Mouse (Mus musculus) ES-Bruce4 (cell line): ENCODE results near the gene Mapre1.

Source experiments
- CTCF ChIP-seq: IDR thresholded peaks from one replicate; pipeline ENCODE4 v1.8.1; 2011; ENCODE audit warnings: low read depth, low read length
- EP300 ChIP-seq: IDR thresholded peaks from 2 replicates; pipeline ENCODE4 v1.6.1; 2011; ENCODE audit warnings: low read depth, low read length; ENCODE audit not compliant: insufficient read depth
- POLR2A ChIP-seq: IDR thresholded peaks from one replicate; pipeline ENCODE4 v1.8.1; 2011; ENCODE audit warnings: low read length; ENCODE audit not compliant: insufficient read depth

DNA sequence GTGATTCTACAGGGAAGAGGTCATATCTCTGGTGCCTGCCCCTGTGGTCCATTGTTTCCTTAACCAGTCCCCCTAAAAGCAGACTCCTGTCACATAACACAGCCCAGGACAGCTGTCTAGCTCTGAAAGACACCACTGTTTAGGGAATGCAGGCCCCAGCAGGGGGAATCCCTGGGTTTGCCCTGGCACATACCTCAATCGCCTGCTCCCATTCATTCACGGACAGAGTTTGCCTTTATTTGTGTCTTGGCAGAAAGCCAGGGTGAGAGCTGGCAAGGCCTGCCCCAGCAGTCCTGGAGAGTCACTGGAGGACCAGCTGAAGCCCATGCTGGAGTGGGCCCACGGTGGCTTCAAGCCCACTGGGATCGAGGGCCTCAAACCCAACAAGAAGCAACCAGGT lies 27.8 kb upstream of the Mapre1 start:
- no peak for TF ChIP-seq CTCF
- TF ChIP-seq POLR2A, result no peak
- no peak for TF ChIP-seq EP300
